Mouse (Mus musculus) ES-E14 (cell line): ENCODE data around the gene Wtap.

ENCODE experiments used
- CHD2 ChIP-seq: IDR thresholded peaks from 2 replicates; pipeline ENCODE4 v1.6.1; 2014; ENCODE audit warnings: mild to moderate bottlenecking, low read depth, low read length, inconsistent platforms
- HCFC1 ChIP-seq: IDR thresholded peaks from 2 replicates; pipeline ENCODE4 v1.6.1; 2012; ENCODE audit warnings: low read length, inconsistent platforms, borderline replicate concordance; ENCODE audit not compliant: insufficient read depth
- MAFK ChIP-seq: IDR thresholded peaks from 2 replicates; pipeline ENCODE4 v1.6.1; 2014; ENCODE audit warnings: mild to moderate bottlenecking, low read depth, low read length, inconsistent platforms; ENCODE audit not compliant: insufficient read depth
- ZC3H11A ChIP-seq: IDR thresholded peaks from 2 replicates; pipeline ENCODE4 v1.6.1; 2012; ENCODE audit warnings: low read depth, mild to moderate bottlenecking, inconsistent platforms, low read length, borderline replicate concordance
- ZNF384 ChIP-seq: IDR thresholded peaks from 2 replicates; pipeline ENCODE4 v1.6.1; 2012; ENCODE audit warnings: low read depth, low read length, inconsistent platforms

GRCm38 (mm10) chr17:12942459-12943162, 51.4 kb downstream of the Wtap start:
- TF ChIP-seq ZNF384 (no peak), ZC3H11A (no peak), HCFC1 (no peak), MAFK (no peak), CHD2 (no peak)
